ENCODE assay signal across 19 mouse cellular contexts in the genomic region with DNA sequence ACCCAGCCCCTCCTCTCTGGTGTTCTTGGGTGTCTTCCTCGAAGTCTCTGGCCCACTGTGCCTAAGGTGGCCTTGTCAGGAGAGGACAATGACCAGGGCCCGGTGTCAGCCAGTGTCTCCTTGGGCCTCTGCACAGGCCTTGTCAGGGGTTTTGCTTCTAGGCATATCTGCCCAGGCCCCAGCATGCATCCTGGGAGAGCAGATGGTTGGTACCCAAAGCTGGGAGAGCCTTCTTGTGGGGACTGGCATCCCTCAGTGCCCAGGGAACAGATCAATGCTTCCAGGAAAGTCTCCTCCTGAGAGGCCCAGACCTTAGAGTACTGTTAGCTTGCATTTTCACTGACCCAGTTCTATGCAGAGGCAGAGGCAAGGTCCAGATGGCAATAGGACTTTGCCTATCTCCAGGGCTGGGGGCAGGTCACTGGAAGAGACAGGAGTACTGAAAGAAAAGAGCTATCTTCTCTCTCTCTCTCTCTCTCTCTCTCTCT.
A peak's percentile ranks its signal among the peaks of the same experiment; 100 is the strongest.
DNase-seq lines count a peak whose midpoint lies in the region; ATAC-seq and TF ChIP-seq lines count a peak whose summit lies in the region.
"Had no signal": no experiment of that assay in that cellular context is flagged by ENCODE, and none has a peak within 500 bp of the region (broad histone marks: within the 10 kb centered on the region; RNA-seq: fewer than 3 reads in every experiment).

No protein-coding gene starts in this region.

- H3K36me3 ChIP-seq in liver, adult 2 months (ENCODE audit: control insufficient read depth, insufficient read depth, low read length), result no peaks in the 10 kb centered on the region
- H3K36me3 ChIP-seq: forebrain, embryonic 12.5 days; heart, embryonic 13.5 days; liver, embryonic 13.5 days; neural tube, embryonic 12.5 days had no signal

- WGBS in liver, adult 2 months, result 66% methylated on average over 2 of the region's 2 CpGs

- no peak overlapping the region for H3K27ac ChIP-seq in liver, adult 2 months (replicated peaks; ENCODE audit: insufficient read depth, low read depth, low read length)
- H3K27ac ChIP-seq: forebrain, embryonic 12.5 days; heart, embryonic 13.5 days; liver, embryonic 13.5 days; neural tube, embryonic 12.5 days had no signal

- TF ChIP-seq CTCF in liver, adult 2 months (IDR thresholded peaks at IDR 0.05; ENCODE audit: low read depth, low read length), result no peak

- H3K4me1 ChIP-seq in liver, adult 2 months (ENCODE audit: control insufficient read depth, insufficient read depth, low read length), result no peaks in the 10 kb centered on the region
- H3K4me1 ChIP-seq: forebrain, embryonic 12.5 days; heart, embryonic 13.5 days; liver, embryonic 13.5 days; neural tube, embryonic 12.5 days had no signal

- ATAC-seq in cerebellum, adult (ENCODE audit: insufficient number of reproducible peaks, low FRiP score, low TSS enrichment), result 0 out of 2 replicates have a peak, but pooled peaks have one; percentile 22
- ATAC-seq: hindbrain, embryonic 16.5 days; intestine, embryonic 16.5 days had no signal

- no peaks in the 10 kb centered on the region; the same call in 1 of the 2 replicates for H3K79me2 ChIP-seq in liver, adult 2 months (ENCODE audit: control insufficient read depth, insufficient read depth, low read length)

- no peak overlapping the region for H3K9ac ChIP-seq in liver, adult 2 months (ENCODE audit: low read depth, low read length)
- H3K9ac ChIP-seq: forebrain, embryonic 12.5 days; heart, embryonic 13.5 days; liver, embryonic 13.5 days; lung, embryonic 14.5 days; neural tube, embryonic 12.5 days had no signal

- DNase-seq in cerebellum, postnatal 4 days (ENCODE audit: low spot score in 2 of 2), result no peak
- peak; percentile 24 for DNase-seq in liver, adult 2 months (ENCODE audit: extremely low read depth, low read depth, low spot score)
- no peak for DNase-seq in liver
- DNase-seq in kidney, adult 9 months, result peak; percentile 29
- no peak for DNase-seq in lung, postnatal 4 days
- no peak for DNase-seq in gastrocnemius, postnatal 25 days
- DNase-seq in heart, postnatal 14 days, result no peak
- DNase-seq: adrenal gland, adult 8-10 months; heart, adult 11 months; heart, postnatal 36 days; liver, embryonic 13.5 days; lung, embryonic 14.5 days; right cerebral cortex, adult 18-20 months had no signal

- H3K27me3 ChIP-seq in liver, adult 2 months (ENCODE audit: control insufficient read depth, insufficient read depth, low read length), result no peaks in the 10 kb centered on the region
- H3K27me3 ChIP-seq: forebrain, embryonic 12.5 days; heart, embryonic 13.5 days; liver, embryonic 13.5 days; neural tube, embryonic 12.5 days had no signal

- no peak for TF ChIP-seq POLR2A in liver, adult 2 months (IDR thresholded peaks at IDR 0.05; ENCODE audit: extremely low read depth, insufficient read depth, low read length)

- H3K4me3 ChIP-seq in liver, adult 2 months (ENCODE audit: insufficient read depth, low read depth, low read length), result no peak overlapping the region
- H3K4me3 ChIP-seq: forebrain, embryonic 12.5 days; heart, embryonic 13.5 days; liver, embryonic 13.5 days; neural tube, embryonic 12.5 days had no signal

- intact Hi-C loops in heart, postnatal 14 days (cut with DNase I), result no loop called here

Comparison
In these comparisons a context has a peak if more than half of its experiments do, and no peak if none do; other contexts are left out.
1. DNase-seq: peak in liver, adult 2 months (single experiment) and kidney, adult 9 months (single experiment); none in cerebellum, postnatal 4 days (0 of 2), liver (single experiment), lung, postnatal 4 days (0 of 2), gastrocnemius, postnatal 25 days (single experiment) and heart, postnatal 14 days (0 of 2).